Mouse (Mus musculus) kidney, adult 8-10 months (tissue): ENCODE data around the gene Cnot6.
A peak's percentile ranks its signal among the peaks of the same experiment; 100 is the strongest.

Experiments
- DNase-seq, 2 experiments: peaks; one replicate each; pipeline ENCODE4 v3.0.0; 2022

The Cnot6 gene

GRCm38 (mm10) chr11:49654651-49655050 is 57.9 kb downstream of the Cnot6 start:
- no peak for DNase-seq

GRCm38 (mm10) chr11:49653079-49653408 is 59.5 kb downstream of the Cnot6 start:
- DNase-seq, result no peak

- DNase-seq, result peak; percentile 58 to 90
Observed at GRCm38 (mm10) chr11:49652401-49653078, 60.0 kb downstream of the Cnot6 start.

GRCm38 (mm10) chr11:49651762-49652322 is 60.7 kb downstream of the Cnot6 start:
- DNase-seq, result no peak

- no peak for DNase-seq
Observed at GRCm38 (mm10) chr11:49650994-49651761, 61.3 kb downstream of the Cnot6 start.

- peak; percentile 67 to 75 for DNase-seq
Observed at GRCm38 (mm10) chr11:49650113-49650993, 62.2 kb downstream of the Cnot6 start.

- DNase-seq, result no peak
Observed at GRCm38 (mm10) chr11:49645677-49646076, 66.8 kb downstream of the Cnot6 start.

GRCm38 (mm10) chr11:49636449-49636848 is 76.1 kb downstream of the Cnot6 start:
- DNase-seq, result no peak

- no peak for DNase-seq
Observed at GRCm38 (mm10) chr11:49635671-49636070, 76.9 kb downstream of the Cnot6 start.

GRCm38 (mm10) chr11:49634101-49634500 is 78.4 kb downstream of the Cnot6 start:
- peak in 1 of 2 experiments; percentile 28 for DNase-seq

GRCm38 (mm10) chr11:49632256-49632655 is 80.3 kb downstream of the Cnot6 start:
- DNase-seq, result peak; percentile 32 to 38

GRCm38 (mm10) chr11:49631154-49631553 is 81.4 kb downstream of the Cnot6 start:
- peak in 1 of 2 experiments; percentile 19 for DNase-seq

GRCm38 (mm10) chr11:49626748-49627147 is 85.8 kb downstream of the Cnot6 start:
- no peak for DNase-seq

- no peak for DNase-seq
Observed at GRCm38 (mm10) chr11:49625863-49626262, 86.7 kb downstream of the Cnot6 start.

- DNase-seq, result no peak
Observed at GRCm38 (mm10) chr11:49624156-49624555, 88.4 kb downstream of the Cnot6 start.

- peak in 1 of 2 experiments; percentile 22 for DNase-seq
Observed at GRCm38 (mm10) chr11:49621953-49622352, 90.6 kb downstream of the Cnot6 start.
